Mouse (Mus musculus) macrophage (primary cell): ENCODE results near the gene Aurkb. TPM values are rescaled to one million over a fixed set of nuclear protein-coding genes. Genes with fewer than 3 reads are reported as not detected.
A peak's percentile ranks its signal among the peaks of the same experiment; 100 is the strongest.

Experiments used
- H3K27ac ChIP-seq: fragments of 350-480 bp; formaldehyde crosslinking; 2 replicates; pipeline ENCODE4 v1.9.0; 2021
- H3K36me3 ChIP-seq: fragments of 350-480 bp; formaldehyde crosslinking; 2 replicates; pipeline ENCODE4 v1.9.0; 2021; ENCODE audit errors: inconsistent target
- H3K4me3 ChIP-seq: fragments of 350-480 bp; formaldehyde crosslinking; 2 replicates; pipeline ENCODE4 v1.9.0; 2021; ENCODE audit errors: inconsistent target
- H3K79me2 ChIP-seq: fragments of 350-480 bp; formaldehyde crosslinking; 2 replicates; pipeline ENCODE4 v1.9.0; 2021; ENCODE audit errors: inconsistent target
- WGBS: methylation state at CpG from one replicate; pipeline ENCODE4 v1.1.7; 2026; ENCODE audit warnings: inconsistent platforms; ENCODE audit not compliant: missing documents; 5-methylcytosine and 5-hydroxymethylcytosine counted together
- polyA plus RNA-seq: library from polyadenylated mRNA; stranded (reverse); fragments of 250-400 nt; gene quantifications from 3 replicates; pipeline ENCODE4 v1.2.4, GENCODE M21; 2018; ENCODE audit warnings: inconsistent platforms

The Aurkb gene
- polyA plus RNA-seq, 1 experiment from 2014 or later, result 4.2 TPM

DNA sequence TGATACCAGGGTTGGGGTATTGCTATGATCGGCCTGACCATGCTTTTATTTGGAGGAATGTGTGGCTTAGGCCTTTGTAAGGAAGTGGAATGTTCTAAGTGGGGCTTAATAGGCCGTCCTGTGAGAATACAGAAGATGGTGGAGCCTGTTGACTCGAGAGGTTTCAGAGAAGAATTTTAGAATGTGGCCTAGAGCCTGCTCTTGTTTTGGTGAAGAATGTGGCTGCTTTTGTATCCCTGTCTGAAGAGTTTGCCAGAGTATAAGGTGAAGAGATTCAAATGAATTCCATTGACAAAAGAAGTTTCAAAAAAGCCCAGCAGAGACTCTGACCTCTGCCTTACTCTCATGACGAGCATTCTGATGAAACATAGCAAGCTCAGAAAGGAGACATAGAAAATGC lies 6.3 kb downstream of the Aurkb start:
- Histone ChIP-seq H3K4me3 (no peak overlapping the region), H3K27ac (no peak overlapping the region), H3K79me2 (peaks cover 41% of the 10 kb centered on the region), H3K36me3 (no peaks in the 10 kb centered on the region)
- 96% methylated on average over 4 of the region's 4 CpGs for WGBS

DNA sequence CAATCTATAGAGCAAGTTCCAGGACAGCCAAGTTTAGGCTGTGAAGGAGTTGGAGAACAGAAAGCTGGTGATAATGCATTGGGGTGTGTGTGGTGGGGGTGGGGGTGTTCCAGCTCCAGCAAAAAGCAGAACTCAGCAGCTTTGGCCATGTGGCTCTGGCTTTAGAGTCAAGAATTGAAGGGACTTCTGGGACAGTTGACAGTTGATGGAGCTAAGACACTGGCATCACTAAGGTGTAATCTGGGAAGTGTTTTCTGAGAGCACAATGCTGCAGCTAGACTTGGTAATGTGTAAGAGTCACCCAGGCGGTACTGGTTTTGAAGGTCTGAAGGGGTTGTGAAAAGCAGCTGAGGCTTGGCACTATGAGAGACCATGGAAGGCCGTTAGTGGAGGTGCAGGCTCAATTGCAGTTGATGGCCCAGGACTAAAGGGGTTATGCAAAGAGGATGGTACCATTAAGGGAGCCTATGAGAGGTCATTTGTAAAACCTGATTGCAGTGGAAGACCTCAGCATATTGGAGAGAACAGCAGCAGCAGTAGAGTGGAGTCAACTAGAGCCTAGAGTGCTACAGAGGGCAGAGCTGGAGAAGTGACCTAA lies 7.5 kb downstream of the Aurkb start:
- WGBS, result 88% methylated on average over 2 of the region's 2 CpGs
- Histone ChIP-seq H3K36me3 (no peaks in the 10 kb centered on the region), H3K79me2 (peaks cover 37% of the 10 kb centered on the region), H3K4me3 (no peak overlapping the region), H3K27ac (no peak overlapping the region)

DNA sequence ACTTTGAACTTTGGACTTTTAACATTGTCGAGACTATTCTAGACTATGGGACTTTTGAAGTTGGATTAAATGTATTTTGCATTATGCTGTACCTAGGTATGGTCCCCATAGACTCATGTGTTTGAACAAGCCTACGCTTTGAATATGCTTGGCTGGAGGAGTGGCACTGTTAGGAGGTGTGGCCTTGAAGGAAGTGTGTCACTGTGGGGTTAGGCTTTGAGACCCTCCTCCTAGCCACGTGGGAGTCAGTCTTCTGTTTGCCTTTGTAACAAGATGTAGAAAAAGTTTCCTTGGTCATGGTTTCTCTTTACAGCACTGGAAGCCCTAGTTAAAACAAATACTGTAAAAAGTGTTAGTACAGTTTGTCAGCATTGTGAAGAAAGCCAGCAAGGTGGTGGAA lies 8.4 kb downstream of the Aurkb start:
- Histone ChIP-seq H3K27ac (no peak overlapping the region), H3K4me3 (no peak overlapping the region), H3K36me3 (no peaks in the 10 kb centered on the region), H3K79me2 (peaks cover 29% of the 10 kb centered on the region)
- WGBS, result 46% methylated on average over 3 of the region's 3 CpGs

DNA sequence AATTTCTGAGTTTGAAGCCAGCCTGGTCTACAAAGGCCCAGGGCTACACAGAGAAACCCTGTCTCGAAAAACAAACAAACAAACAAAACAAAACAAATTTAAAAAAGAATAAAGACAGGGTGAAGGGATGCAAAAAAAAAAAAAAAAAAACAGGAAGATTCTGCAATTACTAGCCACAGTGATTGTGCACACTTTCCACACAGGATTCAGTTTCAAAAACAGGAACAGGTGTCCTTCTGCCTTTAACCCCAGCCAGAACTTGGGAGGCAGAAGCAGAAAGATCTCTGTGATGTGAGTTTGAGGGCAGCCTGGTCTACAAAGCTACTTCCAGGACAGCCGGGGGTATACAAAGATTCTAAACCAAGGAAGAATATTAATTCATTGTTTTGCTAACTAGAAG lies 12.8 kb downstream of the Aurkb start:
- WGBS, result 51% methylated on average over 2 of the region's 2 CpGs
- peak overlapping the region; percentile 88 for H3K4me3 ChIP-seq
- H3K27ac ChIP-seq, result peak overlapping the region; percentile 80
- peaks cover 28% of the 10 kb centered on the region; the same call in 1 of the 2 replicates for H3K79me2 ChIP-seq
- no peaks in the 10 kb centered on the region for H3K36me3 ChIP-seq

DNA sequence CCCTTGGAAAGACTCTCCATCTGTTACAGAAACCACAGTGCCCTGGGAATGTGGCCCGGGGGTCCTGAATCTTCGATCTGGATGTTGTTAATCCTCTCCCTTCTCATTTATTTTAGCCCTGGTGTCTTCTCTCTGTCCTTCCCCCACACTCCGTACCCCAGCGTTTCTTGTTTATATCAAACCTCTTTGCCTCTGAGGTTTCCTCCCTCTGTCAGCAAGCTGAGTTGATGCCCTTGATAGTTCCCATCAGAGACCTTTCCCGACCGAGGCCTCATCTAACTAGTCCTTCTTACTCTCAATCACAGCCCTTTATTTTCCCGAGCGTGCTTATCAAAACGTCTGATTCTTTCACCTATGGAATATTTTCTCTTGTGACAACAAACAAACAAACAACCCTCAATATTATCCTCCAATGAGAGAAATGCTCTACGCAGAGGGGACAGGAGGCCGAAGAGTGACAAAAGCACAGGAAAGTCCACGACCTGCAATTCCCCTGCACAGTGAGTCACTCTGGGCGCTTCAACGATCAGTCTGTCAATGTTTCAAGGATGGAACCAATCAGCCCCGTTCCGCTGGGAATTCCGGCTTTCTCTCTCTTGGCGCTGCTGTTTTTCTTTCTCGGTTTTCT lies 13.4 kb downstream of the Aurkb start:
- WGBS, result under 1% methylated on average over 18 of the region's 19 CpGs
- H3K79me2 ChIP-seq, result peaks cover 28% of the 10 kb centered on the region; the same call in 1 of the 2 replicates
- H3K36me3 ChIP-seq, result no peaks in the 10 kb centered on the region
- H3K4me3 ChIP-seq, result peak overlapping the region; percentile 88
- H3K27ac ChIP-seq, result peak overlapping the region; percentile 80

- Histone ChIP-seq H3K4me3 (peak within 1 kb of the TSS; percentile 88), H3K79me2 (peaks cover 28% of the 10 kb centered on the region; the same call in 1 of the 2 replicates), H3K27ac (peak within 1 kb of the TSS; percentile 80), H3K36me3 (no peaks in the 10 kb centered on the region)
- WGBS, result 1% methylated on average over 43 of the region's 64 CpGs
Measured at GRCm38 (mm10) chr11:69059357-69059974, 14.0 kb downstream of the Aurkb start, which contains the start of gene Borcs6. Gene Borcs6 (plus strand): TSS chr11:69059717.

GRCm38 (mm10) chr11:69059975-69060411 lies 14.5 kb downstream of the Aurkb start:
- WGBS, result 1% methylated on average over 44 of the region's 49 CpGs
- H3K36me3 ChIP-seq, result no peaks in the 10 kb centered on the region
- peak overlapping the region; percentile 64 for H3K4me3 ChIP-seq
- peaks cover 28% of the 10 kb centered on the region; the same call in 1 of the 2 replicates for H3K79me2 ChIP-seq
- H3K27ac ChIP-seq, result peak overlapping the region; percentile 57

DNA sequence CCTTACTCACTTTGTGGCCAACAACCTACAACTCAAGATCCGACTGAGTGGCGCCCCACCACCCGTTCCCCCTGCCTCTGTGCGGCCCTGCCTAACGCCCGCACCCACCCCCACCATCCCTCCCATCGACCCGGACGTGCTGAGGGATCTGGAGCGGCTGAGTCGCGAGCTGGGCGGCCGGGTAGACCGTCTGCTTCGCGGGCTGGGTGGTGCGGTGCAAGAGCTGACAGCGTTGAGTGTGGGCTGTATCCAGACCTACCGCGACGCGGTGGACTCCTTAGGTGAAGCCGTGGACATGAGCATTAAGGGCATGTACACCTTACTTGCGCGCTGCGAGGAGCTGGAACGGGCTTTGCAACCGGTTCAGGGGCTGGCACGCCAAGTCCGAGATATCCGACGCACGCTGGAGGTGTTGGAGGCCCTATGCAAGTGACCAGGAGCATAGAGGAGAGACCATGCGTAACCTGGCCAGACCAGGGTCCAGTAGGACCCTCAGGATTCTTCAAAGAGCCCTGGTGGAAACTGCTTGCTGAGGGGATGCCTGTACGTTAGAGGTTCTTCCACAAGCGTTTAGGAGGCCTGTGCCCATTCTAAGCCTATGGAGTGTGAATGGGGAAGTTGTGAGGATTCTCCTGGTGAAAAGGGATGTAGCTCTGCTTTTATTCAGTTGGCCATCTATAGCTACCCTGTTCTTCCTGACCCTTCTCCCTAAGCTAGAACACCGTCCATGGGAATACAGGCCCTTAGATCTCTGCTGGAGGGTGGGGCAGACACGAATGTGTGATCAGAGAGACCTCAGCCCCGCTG lies 15.2 kb downstream of the Aurkb start:
- Histone ChIP-seq H3K36me3 (no peaks in the 10 kb centered on the region), H3K27ac (peak overlapping the region; percentile 57), H3K79me2 (peaks cover 28% of the 10 kb centered on the region; the same call in 1 of the 2 replicates), H3K4me3 (peak overlapping the region; percentile 64)
- WGBS, result 5% methylated on average over 40 of the region's 40 CpGs

GRCm38 (mm10) chr11:69061255-69061912 lies 15.9 kb downstream of the Aurkb start:
- Histone ChIP-seq H3K4me3 (peak overlapping the region; percentile 64), H3K27ac (peak overlapping the region; percentile 57; the same call in 1 of the 2 replicates), H3K79me2 (peaks cover 28% of the 10 kb centered on the region; the same call in 1 of the 2 replicates), H3K36me3 (no peaks in the 10 kb centered on the region)
- 72% methylated on average over 17 of the region's 17 CpGs for WGBS

GRCm38 (mm10) chr11:69062194-69062760 lies 16.8 kb downstream of the Aurkb start:
- 2% methylated on average over 17 of the region's 17 CpGs for WGBS
- Histone ChIP-seq H3K79me2 (peaks cover 27% of the 10 kb centered on the region; the same call in 1 of the 2 replicates), H3K4me3 (peak overlapping the region; percentile 38), H3K27ac (peak overlapping the region; percentile 77), H3K36me3 (no peaks in the 10 kb centered on the region)

- Histone ChIP-seq H3K79me2 (peaks cover 22% of the 10 kb centered on the region; the same call in 1 of the 2 replicates), H3K4me3 (peak overlapping the region; percentile 71), H3K36me3 (no peaks in the 10 kb centered on the region), H3K27ac (peak overlapping the region; percentile 77)
- 3% methylated on average over 19 of the region's 19 CpGs for WGBS
Measured at GRCm38 (mm10) chr11:69062761-69063224, 17.3 kb downstream of the Aurkb start.

- 4% methylated on average over 29 of the region's 31 CpGs for WGBS
- Histone ChIP-seq H3K36me3 (no peaks in the 10 kb centered on the region), H3K79me2 (peaks cover 19% of the 10 kb centered on the region; the same call in 1 of the 2 replicates), H3K4me3 (peak overlapping the region; percentile 71), H3K27ac (peak overlapping the region; percentile 75)
Measured at GRCm38 (mm10) chr11:69063413-69064201, 18.2 kb downstream of the Aurkb start.
